Mouse (Mus musculus) intestine, postnatal 0 days (tissue): ENCODE measurements around the gene Gabrr3. TPM values are rescaled to one million over a fixed set of nuclear protein-coding genes. Genes with fewer than 3 reads are reported as not detected.

Source experiments
- ATAC-seq: fragments of 200-750 bp; cut with Nextera tagmentation; 2 replicates; pipeline ENCODE4 v1.8.0; 2017; ENCODE audit warnings: mild to moderate bottlenecking, moderate TSS enrichment, moderate library complexity
- H3K27ac ChIP-seq: fragments of 300-500 bp; sonication (generic); 2 replicates; pipeline ENCODE4 v1.5.1; 2014; ENCODE audit warnings: mild to moderate bottlenecking, low read depth, low read length, moderate library complexity
- H3K27me3 ChIP-seq: fragments of 300-500 bp; sonication (generic); replicated peaks from 2 replicates; pipeline ENCODE4 v1.6.1; 2014; ENCODE audit warnings: low read length, mixed read lengths; ENCODE audit not compliant: control insufficient read depth, insufficient read depth
- H3K36me3 ChIP-seq: fragments of 300-500 bp; sonication (generic); 2 replicates; pipeline ENCODE4 v1.6.1; 2014; ENCODE audit warnings: mild to moderate bottlenecking, moderate library complexity; ENCODE audit not compliant: control insufficient read depth, insufficient read depth
- H3K4me1 ChIP-seq: fragments of 300-500 bp; sonication (generic); replicated peaks from 2 replicates; pipeline ENCODE4 v1.6.1; 2014; ENCODE audit warnings: antibody characterized with exemption, low read length, mixed read lengths; ENCODE audit not compliant: control insufficient read depth, insufficient read depth
- H3K4me2 ChIP-seq: fragments of 300-500 bp; sonication (generic); replicated peaks from 2 replicates; pipeline ENCODE4 v1.6.1; 2014; ENCODE audit warnings: low read depth, mild to moderate bottlenecking, moderate library complexity
- H3K4me3 ChIP-seq: fragments of 300-500 bp; sonication (generic); 2 replicates; pipeline ENCODE4 v1.5.1; 2014; ENCODE audit warnings: low read depth, low read length
- H3K9ac ChIP-seq: fragments of 300-500 bp; sonication (generic); 2 replicates; pipeline ENCODE4 v1.6.1; 2014; ENCODE audit warnings: mild to moderate bottlenecking, low read depth, low read length
- H3K9me3 ChIP-seq: fragments of 300-500 bp; sonication (generic); 2 replicates; pipeline ENCODE4 v1.6.1; 2016; ENCODE audit warnings: mixed run types; ENCODE audit not compliant: control insufficient read depth
- CTCF ChIP-seq: sonication (generic); IDR thresholded peaks from 2 replicates; pipeline ENCODE4 v1.5.1; 2016; ENCODE audit warnings: low read depth, mild to moderate bottlenecking, control low read depth, antibody characterized with exemption, moderate library complexity
- WGBS: fragments of 180-500 bp; shearing (Covaris S2); extraction: QIAGEN DNeasy Blood & Tissue Kit; methylation state at CpG from one replicate; pipeline ENCODE4 v1.1.7; 2014; 5-methylcytosine and 5-hydroxymethylcytosine counted together
- polyA plus RNA-seq: library from polyadenylated mRNA; unstranded; fragments of >200 nt; fragmentation: Nextera tagmentation; extraction: Ambion mirVana; gene quantifications from 2 replicates; pipeline ENCODE4 v1.2.1, GENCODE M21; 2015

The Gabrr3 gene
- polyA plus RNA-seq, 1 experiment from 2014 or later: not detected

DNA sequence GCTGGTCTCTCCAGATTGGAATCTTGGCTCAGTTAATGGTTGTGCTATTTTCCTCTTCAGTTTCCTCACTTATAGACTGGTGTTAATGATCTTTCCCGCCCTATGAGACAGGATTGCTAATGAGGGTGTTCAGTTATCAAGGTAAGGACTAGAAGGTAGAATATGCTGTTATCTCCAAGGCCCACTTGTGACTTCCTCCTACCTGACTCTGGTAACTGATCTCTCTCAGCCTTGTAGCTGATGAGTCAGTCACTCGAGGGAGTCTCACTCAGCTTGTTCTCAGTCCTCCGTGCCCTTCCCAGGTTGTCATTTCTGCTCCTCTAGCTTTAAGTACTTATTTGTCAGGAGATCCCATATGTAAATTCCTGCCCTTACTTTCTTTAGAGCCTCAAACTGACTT lies 70.8 kb downstream of the Gabrr3 start:
- WGBS: 75% methylated on average over 3 of the region's 3 CpGs
- ATAC-seq: peak; percentile 80
- no peak overlapping the region for H3K9ac ChIP-seq
- H3K9me3 ChIP-seq: no peaks in the 10 kb centered on the region
- H3K27me3 ChIP-seq: no peaks in the 10 kb centered on the region
- H3K36me3 ChIP-seq: peaks cover 24% of the 10 kb centered on the region
- H3K4me3 ChIP-seq: no peak overlapping the region
- H3K27ac ChIP-seq: no peak overlapping the region
- no peaks in the 10 kb centered on the region for H3K4me1 ChIP-seq
- H3K4me2 ChIP-seq: no peak overlapping the region
- TF ChIP-seq CTCF: no peak

GRCm38 (mm10) chr16:59487239-59487638 lies 80.1 kb downstream of the Gabrr3 start:
- Histone ChIP-seq H3K9ac (no peak overlapping the region), H3K4me2 (no peak overlapping the region), H3K27ac (no peak overlapping the region), H3K9me3 (no peaks in the 10 kb centered on the region), H3K36me3 (peaks cover 59% of the 10 kb centered on the region), H3K4me1 (no peaks in the 10 kb centered on the region), H3K27me3 (no peaks in the 10 kb centered on the region), H3K4me3 (no peak overlapping the region)
- peak; percentile 92 for ATAC-seq
- WGBS: 56% methylated on average over 7 of the region's 7 CpGs
- no peak for TF ChIP-seq CTCF

DNA sequence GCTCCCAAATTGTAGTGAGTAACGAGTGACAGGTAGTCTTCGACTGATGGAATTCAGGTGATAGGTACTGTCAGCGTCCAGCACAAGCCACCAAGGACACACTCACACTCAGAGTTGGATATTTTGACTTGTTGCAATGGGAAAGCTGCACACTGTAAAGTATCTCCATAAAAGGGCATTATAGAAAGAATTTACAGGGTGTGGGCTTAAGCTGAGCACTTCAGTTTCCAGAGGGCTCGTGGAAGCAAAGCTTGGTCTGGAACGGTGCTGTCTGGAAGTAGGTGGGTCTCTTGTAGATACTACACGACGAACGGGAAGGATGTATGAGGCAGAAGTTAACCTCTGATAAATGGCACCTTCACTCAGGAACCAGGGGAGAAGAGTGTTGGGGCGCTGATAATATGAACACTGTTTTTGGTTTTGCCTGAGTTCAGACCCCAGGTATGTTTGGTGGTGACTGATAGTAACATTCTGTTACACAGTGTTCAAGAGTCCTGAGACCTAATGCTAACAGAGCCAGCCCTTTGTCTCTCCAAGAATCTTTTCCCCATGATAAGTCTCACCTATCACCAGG lies 80.9 kb downstream of the Gabrr3 start:
- Histone ChIP-seq H3K27ac (no peak overlapping the region), H3K4me2 (no peak overlapping the region), H3K9ac (no peak overlapping the region), H3K4me3 (no peak overlapping the region), H3K9me3 (no peaks in the 10 kb centered on the region), H3K4me1 (no peaks in the 10 kb centered on the region), H3K36me3 (peaks cover 66% of the 10 kb centered on the region), H3K27me3 (no peaks in the 10 kb centered on the region)
- TF ChIP-seq CTCF: no peak
- no peak for ATAC-seq
- 86% methylated on average over 9 of the region's 9 CpGs for WGBS

GRCm38 (mm10) chr16:59493199-59493598 lies 86.1 kb downstream of the Gabrr3 start:
- ATAC-seq: no peak
- Histone ChIP-seq H3K27ac (peak overlapping the region; percentile 15; the same call in 1 of the 2 replicates), H3K9ac (no peak overlapping the region), H3K4me2 (no peak overlapping the region), H3K4me3 (no peak overlapping the region), H3K9me3 (no peaks in the 10 kb centered on the region), H3K27me3 (no peaks in the 10 kb centered on the region), H3K4me1 (no peaks in the 10 kb centered on the region), H3K36me3 (peaks cover 56% of the 10 kb centered on the region)
- TF ChIP-seq CTCF: no peak
- WGBS: 86% methylated on average over 14 of the region's 14 CpGs

- Histone ChIP-seq H3K9ac (no peak overlapping the region), H3K27ac (no peak overlapping the region), H3K4me2 (no peak overlapping the region), H3K27me3 (no peaks in the 10 kb centered on the region), H3K4me3 (no peak overlapping the region), H3K4me1 (no peaks in the 10 kb centered on the region), H3K9me3 (no peaks in the 10 kb centered on the region), H3K36me3 (peaks cover 23% of the 10 kb centered on the region)
- TF ChIP-seq CTCF: no peak
- WGBS: 89% methylated on average over 1 of the region's 1 CpGs
- no peak for ATAC-seq
Measured at GRCm38 (mm10) chr16:59497947-59498346, 90.8 kb downstream of the Gabrr3 start.

DNA sequence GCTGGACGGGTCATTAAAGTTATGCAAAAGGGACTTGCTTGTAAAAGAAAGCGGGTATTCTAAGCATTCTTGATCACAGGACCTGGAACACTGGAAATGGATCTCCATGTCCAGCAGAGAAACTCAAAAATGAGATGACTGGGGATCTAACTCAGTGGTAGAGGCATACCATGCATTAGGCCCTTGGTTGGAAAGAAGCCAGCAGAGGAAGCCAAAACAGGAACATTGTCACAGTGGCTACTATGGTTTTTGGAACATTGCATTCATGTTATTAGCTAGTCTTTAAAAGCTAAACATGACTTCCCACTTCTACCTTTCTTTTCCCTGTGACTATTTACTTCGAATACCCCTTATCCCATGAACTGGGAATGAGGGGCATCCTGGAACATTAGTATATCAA lies 92.0 kb downstream of the Gabrr3 start:
- H3K27ac ChIP-seq: no peak overlapping the region
- no peaks in the 10 kb centered on the region for H3K4me1 ChIP-seq
- H3K27me3 ChIP-seq: no peaks in the 10 kb centered on the region
- H3K36me3 ChIP-seq: peaks cover 12% of the 10 kb centered on the region
- no peaks in the 10 kb centered on the region for H3K9me3 ChIP-seq
- no peak for ATAC-seq
- no peak for TF ChIP-seq CTCF
- H3K4me3 ChIP-seq: no peak overlapping the region
- H3K9ac ChIP-seq: no peak overlapping the region
- H3K4me2 ChIP-seq: no peak overlapping the region
- WGBS: 96% methylated on average over 3 of the region's 3 CpGs

DNA sequence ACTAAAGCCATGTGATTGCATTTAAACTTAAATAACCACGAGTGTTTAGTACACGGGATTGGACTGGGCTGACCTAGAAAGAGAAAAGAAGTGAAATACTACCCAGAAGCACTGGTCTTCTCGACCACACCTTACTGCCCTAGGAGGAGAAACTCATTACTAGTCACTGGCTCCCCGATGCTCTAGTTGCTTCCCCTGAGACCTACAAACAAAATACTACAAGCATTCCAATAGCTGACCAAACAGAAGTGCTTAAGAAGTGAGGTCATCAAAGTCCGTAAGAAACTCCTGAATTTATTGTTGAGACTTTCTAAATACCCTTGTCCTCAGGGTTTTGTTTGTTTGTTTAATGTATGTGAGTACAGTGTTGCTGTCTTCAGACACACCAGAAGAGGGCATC lies 102.7 kb downstream of the Gabrr3 start:
- Histone ChIP-seq H3K9me3 (no peaks in the 10 kb centered on the region), H3K36me3 (peaks cover 6% of the 10 kb centered on the region; the same call in 1 of the 2 replicates), H3K9ac (no peak overlapping the region), H3K4me3 (no peak overlapping the region), H3K27me3 (no peaks in the 10 kb centered on the region), H3K27ac (no peak overlapping the region), H3K4me2 (no peak overlapping the region), H3K4me1 (no peaks in the 10 kb centered on the region)
- WGBS: 89% methylated on average over 5 of the region's 5 CpGs
- ATAC-seq: no peak
- no peak for TF ChIP-seq CTCF

Other genes starting within 250 kb of the Gabrr3 start
- not detected in 2 replicates for gene Olfr196, start 236.9 kb upstream of the Gabrr3 start, polyA plus RNA-seq
- gene Olfr198, start 203.8 kb upstream of the Gabrr3 start, polyA plus RNA-seq: not detected in 2 replicates
- gene Olfr199, start 187.6 kb upstream of the Gabrr3 start, polyA plus RNA-seq: not detected in 2 replicates
- 0.05 and 0.09 TPM in 2 replicates for gene Olfr201, start 134.7 kb upstream of the Gabrr3 start, polyA plus RNA-seq
- gene Olfr202, start 120.5 kb upstream of the Gabrr3 start, polyA plus RNA-seq: not detected in 2 replicates
- 0.10 TPM in 1 of 2 replicates, not detected in the other for gene Olfr203, start 108.5 kb upstream of the Gabrr3 start, polyA plus RNA-seq
- not detected in 2 replicates for gene Olfr204, start 89.1 kb upstream of the Gabrr3 start, polyA plus RNA-seq
- not detected in 2 replicates for gene Olfr205, start 76.2 kb upstream of the Gabrr3 start, polyA plus RNA-seq
- not detected in 2 replicates for gene Olfr206, start 58.1 kb upstream of the Gabrr3 start, polyA plus RNA-seq
- not detected in 2 replicates for gene Olfr209, start 43.3 kb upstream of the Gabrr3 start, polyA plus RNA-seq
- gene Riox2, start 64.4 kb downstream of the Gabrr3 start, polyA plus RNA-seq: 12.8 and 13.6 TPM in 2 replicates
- 3.1 and 3.2 TPM in 2 replicates for gene Crybg3, start 193.6 kb downstream of the Gabrr3 start, polyA plus RNA-seq
- gene Arl6, start 232.1 kb downstream of the Gabrr3 start, polyA plus RNA-seq: 9.9 and 10.0 TPM in 2 replicates